Mouse (Mus musculus) kidney, postnatal 4 days (tissue): ENCODE results near the gene Spata13.

Source experiments
- DNase-seq, 2 experiments: peaks; one replicate each; pipeline ENCODE4 v3.0.0; 2021; ENCODE audit warnings: mixed read lengths in 2 of 2

Spata13 gene

DNA sequence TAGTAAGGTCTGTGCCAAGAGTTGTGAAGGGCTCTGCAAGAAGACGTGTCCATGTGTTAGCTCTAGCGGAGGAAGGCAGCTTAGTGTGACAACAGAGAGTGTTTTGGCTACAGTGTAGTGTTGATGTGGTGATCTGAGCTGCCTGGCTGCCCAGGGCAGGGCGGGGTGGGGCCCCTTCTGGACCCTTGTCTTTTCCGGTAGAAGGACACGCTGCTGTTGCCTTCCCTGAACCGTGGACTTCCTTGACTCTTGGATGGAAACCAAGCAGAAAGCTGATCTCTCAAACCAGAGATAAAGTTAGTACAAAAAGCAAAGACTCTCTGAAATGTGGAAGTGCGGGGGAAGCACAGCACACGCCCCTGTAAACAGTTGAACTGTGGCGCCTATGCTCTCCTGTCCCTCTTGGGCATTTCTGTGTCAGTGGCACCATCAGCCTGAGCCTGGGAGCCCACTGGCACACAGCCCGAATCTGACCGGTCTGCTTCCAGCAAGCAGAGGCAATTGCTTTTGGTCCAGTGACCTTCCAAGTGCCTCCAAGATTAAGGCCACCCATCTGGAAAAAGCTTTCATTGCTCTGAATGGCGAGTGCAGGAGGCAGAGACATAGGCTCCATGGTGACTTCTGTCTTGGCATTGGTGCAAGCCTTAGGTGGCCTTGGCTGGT, 48.7 kb downstream of the Spata13 start:
- peak; percentile 83 to 90 for DNase-seq

DNA sequence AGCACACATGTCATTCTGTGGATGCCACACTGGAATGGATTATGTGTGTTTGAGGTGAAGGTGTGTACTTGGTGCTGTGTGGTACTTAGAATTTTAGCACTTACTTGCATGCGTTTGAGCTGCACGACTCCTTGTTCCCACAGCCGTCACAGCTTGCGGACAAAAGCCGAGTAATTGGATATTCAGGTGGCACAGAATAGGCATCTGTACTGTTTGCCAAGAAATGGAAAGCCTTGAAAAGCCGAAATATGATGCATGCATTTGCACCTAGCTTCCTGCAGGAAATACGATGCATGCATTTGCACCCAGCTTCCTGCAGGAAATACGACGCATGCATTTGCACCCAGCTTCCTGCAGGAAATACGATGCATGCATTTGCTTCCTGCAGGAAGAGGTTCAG, 50.2 kb downstream of the Spata13 start:
- no peak for DNase-seq

DNA sequence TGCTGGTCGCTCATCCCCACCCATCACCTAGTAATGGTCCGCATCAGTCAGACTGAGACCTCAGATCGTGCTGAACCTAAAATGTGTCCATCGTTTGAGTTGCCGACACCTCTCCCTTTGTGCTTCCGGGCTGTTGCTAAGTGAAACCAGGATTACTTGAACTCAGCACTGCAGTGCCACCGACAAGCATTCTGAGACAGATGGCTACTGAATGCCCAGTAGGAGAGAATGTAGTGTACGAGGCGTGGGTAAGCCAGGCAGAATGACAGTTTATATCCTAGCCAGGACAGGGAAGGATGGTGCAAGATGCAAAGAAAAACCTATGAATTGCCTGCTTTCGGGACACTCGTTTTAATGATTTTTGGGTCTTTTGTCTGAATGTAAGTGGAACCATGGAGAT, 52.9 kb downstream of the Spata13 start:
- DNase-seq: no peak

DNA sequence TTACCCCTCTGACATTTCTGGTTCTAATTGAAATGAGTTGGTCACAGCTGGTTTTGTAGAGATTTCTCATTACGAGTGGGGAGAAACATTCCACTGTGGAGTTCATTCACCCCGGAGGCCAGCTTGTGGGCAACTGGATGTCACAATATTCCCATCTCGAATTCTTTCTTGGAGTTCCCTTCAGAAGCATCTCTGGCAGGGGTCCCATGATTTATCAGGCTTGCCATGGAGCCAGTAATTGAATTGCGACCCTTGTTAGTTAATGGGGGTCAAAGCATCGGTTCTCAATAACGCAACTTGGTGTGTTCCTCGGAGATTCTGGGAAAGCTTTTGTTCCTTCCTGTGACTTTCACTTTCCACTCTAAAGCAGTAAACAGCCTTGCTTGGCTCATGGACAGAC, 53.4 kb downstream of the Spata13 start:
- no peak for DNase-seq

DNA sequence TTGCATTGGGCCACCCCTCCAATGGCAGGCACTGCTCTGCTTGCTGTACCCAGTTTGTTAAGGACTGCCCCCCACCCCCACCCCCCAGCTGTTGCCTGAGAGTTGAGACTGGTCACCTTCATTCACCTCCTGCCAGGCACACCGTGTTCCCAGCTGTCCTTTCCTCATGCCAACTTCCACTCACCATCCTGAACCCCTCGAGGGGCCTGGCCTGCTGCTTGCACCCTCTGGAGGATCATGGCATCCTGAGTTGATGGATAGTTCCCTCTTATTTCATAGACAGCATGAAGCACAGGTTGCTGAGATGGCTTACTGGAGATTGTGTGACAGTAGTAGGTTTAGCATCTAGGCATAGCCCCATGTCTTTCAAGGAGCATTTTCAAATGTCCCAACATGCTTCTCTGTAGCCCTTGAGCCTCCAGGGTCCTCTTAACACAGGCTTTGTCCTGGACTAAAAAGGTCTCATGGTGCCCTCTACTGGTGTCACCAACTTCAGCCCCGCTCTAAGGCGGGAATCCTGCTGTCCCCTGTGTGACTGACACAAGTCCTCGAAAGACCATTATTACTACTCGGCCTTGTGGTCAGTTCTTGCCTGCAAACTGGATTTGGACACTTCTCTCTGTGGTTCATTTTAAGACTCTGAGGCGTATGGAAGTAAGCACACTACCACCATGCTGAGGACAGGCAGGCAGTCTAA, 54.9 kb downstream of the Spata13 start:
- DNase-seq: peak; percentile 79 to 83

DNA sequence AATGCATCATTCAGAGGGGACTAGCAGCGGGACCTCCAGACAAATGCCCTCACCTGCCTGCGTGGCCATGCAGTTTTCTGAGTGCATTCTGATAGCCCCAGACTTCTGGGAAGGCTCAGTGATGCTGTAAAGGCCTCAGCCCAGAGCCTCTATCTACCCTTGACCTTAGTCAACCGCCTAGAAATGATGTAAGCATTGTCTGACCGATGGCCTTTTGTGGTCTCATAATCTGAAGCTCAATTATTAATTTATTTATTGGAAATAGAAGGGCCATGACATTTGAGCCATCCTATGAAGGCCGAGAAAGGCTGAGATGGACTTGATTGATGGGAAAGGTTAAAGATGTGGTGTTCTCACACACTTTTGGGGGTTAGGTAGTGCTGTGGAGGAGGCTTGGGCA, 56.0 kb downstream of the Spata13 start:
- no peak for DNase-seq

DNA sequence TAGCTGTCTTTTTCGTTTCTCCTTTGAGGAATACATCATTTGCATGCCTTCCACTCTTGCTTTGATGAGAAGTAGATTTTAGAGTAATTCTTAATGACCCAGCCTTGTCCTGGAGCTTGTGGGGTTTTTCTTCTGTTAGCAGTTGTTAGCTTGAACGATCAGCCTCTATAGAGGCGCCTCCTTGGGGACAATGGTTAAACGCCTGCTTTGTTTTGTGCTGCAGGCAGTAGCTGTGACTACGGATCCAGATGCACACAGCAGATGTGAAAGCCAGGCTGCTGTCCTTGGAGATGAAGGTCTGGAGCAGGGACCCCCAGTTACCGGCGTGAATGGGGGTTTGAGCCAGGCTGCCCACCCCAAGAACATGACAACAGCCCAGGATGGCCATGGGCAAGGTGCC, 56.8 kb downstream of the Spata13 start:
- DNase-seq: no peak

DNA sequence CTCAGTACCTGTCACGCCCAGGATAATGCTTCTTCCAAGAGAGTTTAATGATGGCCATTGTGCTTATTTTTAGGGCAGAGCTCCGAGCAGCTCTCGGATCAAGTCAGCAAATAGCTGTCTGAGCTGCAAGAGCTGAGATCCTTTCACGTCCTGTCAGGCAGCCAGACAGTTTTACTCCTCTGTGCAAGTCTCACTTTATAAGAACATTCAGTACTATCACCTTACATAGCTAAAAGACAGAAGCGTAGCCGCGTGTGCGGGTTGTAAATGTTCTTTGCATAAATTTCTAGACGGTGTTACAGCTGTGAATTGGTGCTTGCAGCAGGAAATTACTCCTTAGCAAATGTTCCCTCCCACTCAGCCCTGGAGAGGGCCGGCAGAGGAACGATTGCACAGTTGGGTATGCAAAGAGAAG, 59.3 kb downstream of the Spata13 start:
- peak; percentile 33 to 53 for DNase-seq

DNA sequence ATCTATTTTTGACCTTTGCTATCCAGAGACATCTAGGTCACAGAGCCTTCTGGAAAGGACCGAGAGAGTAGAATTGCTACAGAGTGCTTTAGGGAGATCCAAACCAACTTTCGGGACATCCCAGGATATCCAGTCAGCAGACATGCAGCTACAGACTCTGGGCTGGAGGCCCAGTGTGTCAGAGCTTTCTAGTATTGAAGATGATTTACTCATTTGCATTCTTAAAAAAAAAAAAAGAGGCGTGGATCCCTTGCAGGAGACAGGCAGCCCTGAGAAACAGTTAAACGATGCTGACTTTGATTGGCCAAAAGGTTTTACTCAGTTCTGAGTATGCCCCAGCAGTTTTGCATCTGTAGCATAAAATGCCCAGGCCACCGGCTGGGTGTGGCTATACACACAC, 59.9 kb downstream of the Spata13 start:
- DNase-seq: peak; percentile 45 to 64

DNA sequence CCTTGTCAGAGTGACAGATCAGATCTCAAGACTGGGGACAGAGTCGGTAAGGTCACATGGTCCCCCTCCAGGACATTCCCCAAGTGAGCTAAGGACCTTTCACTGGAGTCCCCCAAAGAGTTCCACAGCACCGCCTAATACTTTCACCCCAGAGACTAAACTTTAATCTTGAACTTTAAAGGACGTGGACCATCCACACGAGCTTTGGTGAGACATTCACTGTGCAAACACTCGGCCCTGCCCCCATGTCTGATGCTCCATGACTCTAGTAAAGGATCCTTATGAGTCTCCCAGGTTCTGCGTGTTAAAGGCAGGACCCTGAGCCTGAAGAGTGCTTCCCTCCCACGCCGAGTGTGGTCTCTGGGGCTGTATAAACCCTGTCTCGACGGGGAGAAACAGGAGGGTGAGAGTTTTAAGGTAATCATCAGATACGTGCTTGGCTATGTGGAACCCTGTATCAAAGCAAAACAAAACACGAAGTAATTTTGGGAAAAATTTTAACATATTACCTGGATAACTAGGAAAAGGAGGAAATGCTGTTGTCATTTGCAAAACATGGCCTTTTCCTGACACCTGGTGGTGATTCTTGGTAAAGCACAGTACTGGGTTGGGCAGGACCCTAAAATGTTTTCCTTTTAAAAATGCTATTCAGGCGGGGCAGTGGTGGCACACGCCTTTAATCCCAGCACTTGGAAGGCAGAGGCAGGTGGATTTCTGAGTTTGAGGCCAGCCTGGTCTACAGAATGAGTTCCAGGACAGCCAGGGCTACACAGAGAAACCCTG, 60.6 kb downstream of the Spata13 start:
- DNase-seq: peak; percentile 80 to 82

DNA sequence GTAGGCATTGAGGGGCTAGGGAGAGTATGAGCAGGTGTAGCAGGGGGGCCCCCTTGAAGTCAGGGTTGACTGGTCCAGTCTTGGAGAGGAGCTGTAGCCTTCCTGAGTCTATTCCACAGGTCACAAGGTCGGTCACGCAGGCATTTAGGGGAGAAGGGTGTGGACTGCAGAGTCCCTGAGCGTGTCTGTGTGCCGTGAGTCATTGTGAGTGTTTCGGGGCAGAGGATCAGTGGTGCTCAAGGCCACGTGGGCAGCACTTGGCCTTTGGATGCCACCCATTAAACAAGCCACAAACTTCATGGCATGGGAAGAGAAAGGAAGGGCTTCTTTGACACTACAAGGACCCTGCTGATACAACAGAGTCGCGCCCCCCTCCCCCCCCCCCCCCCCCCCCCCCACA, 63.5 kb downstream of the Spata13 start:
- DNase-seq: no peak

DNA sequence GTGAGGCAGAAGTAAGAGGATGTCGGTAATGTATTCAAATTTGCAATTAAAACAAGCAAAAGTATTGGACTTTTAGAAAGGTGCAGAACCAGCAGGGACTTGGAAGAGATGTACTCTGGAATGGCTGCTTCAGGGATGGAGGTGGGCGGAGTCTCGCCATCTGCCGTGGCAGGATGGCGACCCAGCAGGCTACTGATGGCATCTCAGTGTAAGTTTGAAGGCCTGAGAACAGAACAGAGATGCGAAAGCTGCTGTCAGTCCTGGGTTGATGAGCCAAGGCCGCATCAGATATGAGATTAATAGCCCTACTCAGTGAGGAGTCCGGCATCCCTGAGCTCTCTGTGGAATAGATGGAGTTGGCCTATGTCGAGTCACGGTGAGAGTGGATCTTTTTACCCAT, 65.2 kb downstream of the Spata13 start:
- DNase-seq: no peak

DNA sequence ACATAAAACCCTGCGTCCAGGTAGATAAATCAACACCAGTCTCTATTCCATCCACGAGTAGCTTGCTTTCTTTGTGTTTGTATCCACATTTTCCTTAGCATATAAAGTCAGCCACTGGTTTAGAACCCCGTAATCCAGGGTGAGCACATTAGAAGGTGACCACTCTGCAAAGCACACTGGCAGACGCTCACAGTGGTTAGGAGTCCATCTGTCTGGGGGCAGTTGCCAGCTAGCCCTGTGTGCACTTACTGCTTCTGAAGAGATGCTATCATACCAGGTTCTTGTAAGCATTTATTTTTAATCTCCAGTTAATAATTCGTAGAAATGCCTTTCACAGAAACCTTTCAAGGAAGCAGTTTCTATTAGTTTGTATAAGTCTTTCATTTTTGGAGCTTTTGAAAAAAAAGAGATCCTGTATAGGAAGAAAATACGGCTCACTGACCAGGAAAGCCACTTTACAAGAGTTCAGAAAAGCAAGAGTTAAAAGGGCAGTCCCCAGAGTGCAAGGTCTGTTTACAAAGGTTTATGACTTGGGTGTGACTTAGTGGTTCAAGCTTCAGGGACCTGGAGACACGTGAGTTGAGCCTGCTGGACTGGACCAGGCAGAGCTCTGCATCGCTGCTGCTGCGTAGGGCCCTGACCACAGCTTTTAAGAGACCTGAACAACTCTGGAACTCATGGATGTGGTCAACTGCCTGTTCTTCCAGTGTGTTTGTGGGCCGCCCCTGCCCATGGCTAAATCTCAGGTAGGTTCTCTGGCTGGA, 68.8 kb downstream of the Spata13 start:
- DNase-seq: peak; percentile 46 to 66

DNA sequence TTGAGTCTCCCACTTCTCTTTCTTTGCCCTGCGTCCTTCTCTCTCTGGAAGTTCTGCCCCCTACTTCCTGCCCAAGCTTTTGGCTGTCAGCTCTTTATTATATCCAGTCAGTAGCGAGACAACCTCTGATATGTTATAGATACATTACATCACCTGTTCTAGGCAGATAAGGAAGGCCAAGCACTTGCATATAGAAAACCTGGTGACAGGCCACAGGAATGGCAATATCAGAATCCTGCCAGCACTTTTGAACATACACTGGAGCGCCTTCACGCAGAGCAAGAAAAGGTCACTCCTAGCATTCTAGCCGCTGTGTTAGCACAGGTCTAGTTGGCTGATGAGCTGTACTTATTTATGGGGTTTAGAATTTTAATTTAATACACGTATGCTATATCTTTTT, 70.7 kb downstream of the Spata13 start:
- DNase-seq: no peak

DNA sequence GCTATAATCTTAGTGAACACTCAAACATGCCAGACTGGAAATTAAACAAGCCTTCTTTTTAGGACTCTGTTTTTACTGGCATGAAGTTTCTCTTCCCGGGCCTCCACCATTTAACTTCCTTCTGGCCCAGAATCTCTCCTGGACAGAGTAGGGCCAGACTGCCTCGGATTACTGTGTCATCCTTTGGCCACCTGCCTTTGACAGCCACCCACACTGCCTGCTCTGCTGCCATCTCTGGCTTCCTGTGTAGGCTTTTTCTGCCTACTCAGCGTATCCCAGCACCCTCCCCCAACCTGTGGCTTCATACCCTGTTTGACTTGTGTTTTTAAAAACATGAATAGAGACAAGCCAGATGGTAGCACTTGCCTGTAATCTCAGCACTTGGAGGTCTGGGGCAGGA, 71.2 kb downstream of the Spata13 start:
- peak; percentile 45 to 63 for DNase-seq

DNA sequence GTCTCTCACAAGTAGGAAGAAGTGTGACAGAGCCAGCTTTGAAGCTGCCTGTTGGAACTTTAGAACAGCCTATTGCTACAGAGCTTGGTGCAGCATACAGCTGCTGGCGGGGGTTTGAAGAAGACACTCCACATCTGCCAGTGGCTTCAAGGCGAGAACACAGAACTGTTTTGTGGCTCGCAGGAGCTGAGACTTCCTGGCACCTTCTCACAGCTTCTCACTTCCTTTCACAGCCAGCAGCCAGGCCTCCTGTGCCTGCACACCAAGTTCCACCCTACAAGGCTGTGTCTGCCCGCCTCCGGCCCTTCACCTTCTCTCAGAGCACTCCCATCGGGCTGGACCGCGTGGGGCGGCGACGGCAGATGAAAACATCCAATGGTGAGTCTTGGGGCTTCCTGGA, 75.4 kb downstream of the Spata13 start:
- DNase-seq: no peak

DNA sequence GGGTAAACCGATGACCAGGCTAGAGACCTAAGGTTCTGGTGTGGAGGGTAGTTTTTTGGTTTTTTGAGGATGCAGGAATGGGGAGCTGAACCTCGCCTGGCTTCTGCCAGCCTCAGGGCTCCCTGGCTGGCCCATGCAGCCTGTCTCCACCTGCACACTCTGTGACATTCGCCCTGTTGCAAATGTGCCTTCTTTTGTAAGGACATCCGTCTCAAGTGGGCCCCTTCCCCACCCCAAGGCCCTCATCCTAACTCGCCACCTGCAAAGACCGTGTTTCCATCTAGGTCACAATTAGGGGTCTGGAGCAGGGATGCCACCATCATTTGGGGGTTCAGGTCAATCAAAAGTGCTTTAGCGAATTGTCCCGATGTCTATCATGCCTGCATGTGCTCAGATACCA, 75.9 kb downstream of the Spata13 start:
- no peak for DNase-seq

DNA sequence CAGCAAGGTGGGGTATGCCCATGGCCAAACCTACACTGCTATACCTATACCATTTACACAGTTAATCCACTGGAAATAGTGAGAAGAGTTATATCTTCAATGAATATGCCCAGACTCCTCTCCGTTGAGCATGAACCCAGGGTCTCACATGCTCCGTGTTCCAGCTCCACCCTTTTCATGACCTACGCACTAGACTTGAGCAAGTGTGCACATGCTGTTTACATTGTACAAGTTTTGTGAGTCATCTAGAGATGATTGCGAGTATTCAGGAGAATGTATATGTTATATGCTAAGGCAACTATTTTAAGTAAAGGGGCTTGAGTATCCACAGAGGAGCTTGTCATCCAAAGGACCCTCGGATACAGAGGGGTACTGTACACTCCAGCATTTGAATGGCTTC, 77.4 kb downstream of the Spata13 start:
- DNase-seq: no peak

DNA sequence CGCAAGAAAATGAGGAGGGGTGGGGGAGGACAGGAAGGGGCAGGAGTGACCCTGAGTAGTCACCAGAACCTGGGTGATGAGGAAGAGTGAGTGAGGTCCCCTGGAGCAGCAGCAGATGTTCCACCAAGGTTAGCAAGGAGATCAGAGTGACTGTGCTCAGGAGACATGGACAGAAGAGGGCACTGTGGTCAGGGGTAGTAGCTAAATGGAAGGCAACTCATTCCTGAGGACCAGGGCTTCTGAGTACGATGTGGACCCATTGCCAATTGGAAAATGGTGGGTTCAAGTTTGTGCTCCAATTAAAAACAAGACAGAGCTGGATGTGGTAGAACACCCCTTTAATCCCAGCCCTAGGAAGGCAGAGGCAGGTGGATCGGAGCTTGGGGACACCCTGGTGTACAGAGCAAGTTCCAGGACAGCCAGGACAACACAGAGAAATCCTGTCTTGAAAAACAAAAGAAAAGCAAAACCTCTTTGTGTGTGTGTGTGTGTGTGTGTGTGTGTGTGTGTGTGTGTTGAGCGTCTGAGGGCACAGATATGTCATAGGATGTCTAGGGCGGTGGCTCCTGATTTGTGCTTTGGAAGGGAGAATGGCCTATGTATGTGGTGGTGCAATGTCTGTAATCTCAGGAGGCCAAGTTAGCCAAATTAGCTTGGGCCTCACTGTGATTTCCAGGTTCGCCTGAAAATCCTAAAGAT, 77.9 kb downstream of the Spata13 start:
- no peak for DNase-seq

DNA sequence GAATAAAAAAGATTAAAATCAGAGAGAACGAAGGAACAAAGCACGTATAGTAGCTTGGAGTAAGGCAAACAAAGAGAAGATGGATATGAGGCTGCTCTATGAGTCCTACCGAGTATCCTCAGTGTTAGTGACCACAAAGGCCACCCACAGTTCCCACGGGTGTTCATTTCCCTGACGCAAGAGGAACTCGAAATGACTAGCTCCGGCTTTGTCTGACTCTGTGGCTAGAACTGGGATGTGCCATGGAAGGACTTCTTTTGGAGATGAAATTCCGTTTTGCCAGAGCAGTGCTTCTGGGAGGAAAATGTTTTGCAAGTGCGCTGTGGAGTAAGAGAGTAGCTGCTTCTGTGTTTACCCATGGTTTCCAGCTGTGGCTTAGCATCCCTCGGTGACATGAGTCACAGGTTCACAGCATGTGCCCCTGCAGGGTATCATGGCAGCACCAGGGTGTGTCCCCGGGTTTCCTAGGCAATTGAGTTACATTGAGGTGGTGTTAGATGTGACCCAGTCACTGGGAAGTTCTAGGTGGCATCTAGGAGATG, 78.6 kb downstream of the Spata13 start:
- DNase-seq: no peak

DNA sequence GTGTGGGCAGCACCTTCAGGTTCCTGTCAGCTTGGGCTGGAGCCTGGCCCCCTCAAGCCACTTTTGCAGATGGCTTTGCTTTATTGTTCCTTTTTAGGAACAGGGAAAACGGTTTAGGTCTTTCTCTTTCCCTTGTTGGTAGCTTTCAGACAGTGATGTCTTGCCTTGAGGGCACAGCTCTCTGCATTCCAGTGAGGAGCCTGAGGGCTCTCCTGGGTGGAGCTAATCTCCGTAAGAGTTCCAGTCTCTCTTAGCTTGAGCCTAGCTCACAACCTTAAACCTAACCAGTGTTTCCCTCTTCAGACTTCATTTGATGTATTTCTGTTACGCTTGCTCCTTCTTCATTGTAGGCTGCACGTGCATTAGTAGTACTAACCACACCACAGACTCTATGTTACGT, 81.9 kb downstream of the Spata13 start:
- DNase-seq: no peak

DNA sequence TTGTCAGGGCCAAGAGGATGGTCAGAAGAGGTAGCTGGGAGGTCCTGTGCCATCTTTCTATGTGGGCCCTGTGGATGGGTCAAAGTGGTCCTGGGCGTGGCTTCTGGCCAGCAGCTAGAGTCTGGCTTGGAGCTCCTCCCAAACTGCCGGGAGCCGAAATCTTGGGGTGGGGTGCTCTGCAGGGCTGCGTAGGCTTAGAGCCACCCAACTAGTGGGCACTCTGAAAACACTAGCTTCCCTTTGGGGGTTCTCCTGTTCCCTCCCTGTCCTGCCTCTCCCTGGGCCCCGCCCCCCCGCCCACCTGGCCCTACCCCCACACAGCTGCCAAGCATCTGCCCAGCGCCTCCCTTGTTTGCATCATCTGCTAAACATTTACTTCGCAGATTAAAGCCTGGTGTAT, 87.5 kb downstream of the Spata13 start:
- DNase-seq: no peak
